Mouse (Mus musculus) liver, embryonic 12.5 days (tissue): ENCODE results near the gene Prkca. TPM values are rescaled to one million over a fixed set of nuclear protein-coding genes. Genes with fewer than 3 reads are reported as not detected.

ENCODE experiments used
- ATAC-seq: fragments of 200-750 bp; cut with Nextera tagmentation; 2 replicates; pipeline ENCODE4 v1.8.0; 2017; ENCODE audit warnings: moderate number of reproducible peaks, mild to moderate bottlenecking, moderate library complexity
- H3K27ac ChIP-seq: fragments of 300-500 bp; sonication (generic); 2 replicates; pipeline ENCODE4 v1.5.1; 2016; ENCODE audit warnings: mild to moderate bottlenecking
- H3K27me3 ChIP-seq: fragments of 300-500 bp; sonication (generic); replicated peaks from 2 replicates; pipeline ENCODE4 v1.6.1; 2016; ENCODE audit warnings: mild to moderate bottlenecking, moderate library complexity
- H3K36me3 ChIP-seq: fragments of 300-500 bp; sonication (generic); 2 replicates; pipeline ENCODE4 v1.6.1; 2016; ENCODE audit warnings: mild to moderate bottlenecking, moderate library complexity
- H3K4me1 ChIP-seq: fragments of 300-500 bp; sonication (generic); 2 replicates; pipeline ENCODE4 v1.6.1; 2016
- H3K4me2 ChIP-seq: fragments of 300-500 bp; sonication (generic); 2 replicates; pipeline ENCODE4 v1.6.1; 2016; ENCODE audit warnings: mild to moderate bottlenecking, moderate library complexity
- H3K4me3 ChIP-seq: fragments of 300-500 bp; sonication (generic); 2 replicates; pipeline ENCODE4 v1.5.1; 2016; ENCODE audit warnings: mild to moderate bottlenecking, moderate library complexity
- H3K9ac ChIP-seq: fragments of 300-500 bp; sonication (generic); 2 replicates; pipeline ENCODE4 v1.6.1; 2016; ENCODE audit warnings: mild to moderate bottlenecking, moderate library complexity
- H3K9me3 ChIP-seq: fragments of 300-500 bp; sonication (generic); replicated peaks from 2 replicates; pipeline ENCODE4 v1.6.1; 2016; ENCODE audit warnings: mild to moderate bottlenecking, moderate library complexity
- WGBS: fragments of 180-500 bp; shearing (Covaris S2); methylation state at CpG from one replicate; pipeline ENCODE4 v1.1.7; 2016; ENCODE audit not compliant: insufficient replicate concordance; 5-methylcytosine and 5-hydroxymethylcytosine counted together
- polyA plus RNA-seq: library from polyadenylated mRNA; unstranded; fragments of >200 nt; fragmentation: Nextera tagmentation; extraction: Ambion mirVana; gene quantifications from 2 replicates; pipeline ENCODE4 v1.2.1, GENCODE M21; 2016

Gene Prkca
- polyA plus RNA-seq, 1 experiment from 2014 or later = 7.5 TPM

DNA sequence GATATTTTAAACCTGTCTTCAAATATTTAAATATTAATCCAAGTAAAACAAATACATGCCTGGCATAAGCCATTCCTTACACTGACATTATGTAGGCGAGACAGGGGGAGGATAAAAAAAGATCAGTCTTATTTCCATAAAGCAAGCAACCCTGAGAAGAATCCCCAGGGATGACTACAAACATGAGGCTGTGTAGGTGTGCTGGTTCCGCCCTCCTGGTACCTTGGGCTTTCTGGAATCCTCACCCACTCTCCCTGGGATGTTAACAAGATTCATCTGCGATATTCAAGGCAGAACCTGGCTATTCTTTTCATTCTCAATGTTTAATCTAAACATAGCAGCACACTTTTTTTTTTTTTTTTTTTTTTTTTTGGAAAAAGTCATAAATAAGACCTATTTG is 289.1 kb downstream of the Prkca start:
- no peaks in the 10 kb centered on the region for H3K36me3 ChIP-seq
- no peak overlapping the region for H3K27ac ChIP-seq
- no peaks in the 10 kb centered on the region for H3K9me3 ChIP-seq
- no peaks in the 10 kb centered on the region for H3K27me3 ChIP-seq
- no peak for ATAC-seq
- WGBS = 69% methylated on average over 3 of the region's 3 CpGs
- H3K9ac ChIP-seq = no peak overlapping the region
- no peak overlapping the region for H3K4me3 ChIP-seq
- no peak overlapping the region for H3K4me2 ChIP-seq
- no peaks in the 10 kb centered on the region for H3K4me1 ChIP-seq

DNA sequence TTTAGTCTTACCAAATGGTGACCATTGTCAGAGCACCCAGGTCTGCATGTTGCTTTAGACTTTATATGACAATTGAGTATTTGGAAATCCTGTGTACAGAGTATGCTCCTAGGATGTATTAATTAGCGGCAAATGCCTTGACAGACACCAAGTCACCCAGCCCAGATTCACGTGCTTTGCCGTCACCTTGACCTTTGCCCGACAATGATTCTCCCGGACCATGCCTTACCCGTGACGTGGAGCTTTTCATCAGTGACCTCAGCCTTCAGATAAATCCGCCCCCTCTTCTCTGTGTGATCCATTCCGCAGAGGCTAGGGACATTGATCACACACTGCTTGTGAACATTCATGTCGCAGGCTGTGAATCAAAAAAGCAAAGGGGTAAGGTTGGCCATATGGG is 290.0 kb downstream of the Prkca start:
- 78% methylated on average over 10 of the region's 10 CpGs for WGBS
- no peak for ATAC-seq
- H3K27ac ChIP-seq = no peak overlapping the region
- H3K36me3 ChIP-seq = no peaks in the 10 kb centered on the region
- no peak overlapping the region for H3K9ac ChIP-seq
- H3K27me3 ChIP-seq = no peaks in the 10 kb centered on the region
- no peaks in the 10 kb centered on the region for H3K9me3 ChIP-seq
- H3K4me2 ChIP-seq = no peak overlapping the region
- H3K4me3 ChIP-seq = no peak overlapping the region
- H3K4me1 ChIP-seq = no peaks in the 10 kb centered on the region

DNA sequence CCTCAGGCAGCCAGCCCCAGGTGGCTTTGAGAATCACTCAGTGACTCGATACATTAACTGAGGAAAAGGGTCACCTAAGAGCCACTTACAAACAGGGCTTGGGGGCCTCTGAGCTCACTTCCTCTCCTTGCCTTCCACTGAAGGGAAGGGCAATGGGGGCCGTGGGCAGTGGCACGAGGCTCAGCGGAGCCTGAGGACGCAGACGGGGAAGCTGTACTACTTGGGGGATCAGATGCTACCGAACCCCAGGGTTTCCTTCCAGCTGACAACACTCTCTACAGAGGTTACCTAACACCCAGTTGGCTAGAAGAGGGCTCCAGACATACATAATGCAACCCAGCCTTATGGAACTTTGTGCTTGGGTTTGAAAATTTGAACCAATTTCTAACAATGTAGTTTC is 302.1 kb downstream of the Prkca start:
- no peak overlapping the region for H3K4me2 ChIP-seq

DNA sequence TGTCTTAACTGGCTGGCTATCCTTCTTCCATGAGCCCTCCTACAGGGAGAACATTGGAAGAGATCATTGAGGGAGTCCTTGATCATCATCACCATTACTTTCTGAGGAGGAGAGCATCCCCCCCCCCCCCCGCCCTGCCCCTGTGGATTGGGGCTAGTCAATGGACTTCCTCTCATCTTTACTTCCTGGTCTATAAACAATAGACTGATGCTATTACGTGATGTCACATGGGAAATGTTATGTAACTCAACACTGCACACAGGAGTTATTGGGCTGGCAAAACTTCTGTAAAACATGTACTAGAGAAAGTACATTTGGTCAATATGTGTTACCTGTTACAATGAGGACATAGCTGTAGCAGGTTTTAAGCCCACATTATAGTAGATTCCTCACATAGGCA is 302.9 kb downstream of the Prkca start:
- no peaks in the 10 kb centered on the region for H3K27me3 ChIP-seq
- H3K9ac ChIP-seq = no peak overlapping the region
- no peak overlapping the region for H3K4me2 ChIP-seq
- no peak overlapping the region for H3K4me3 ChIP-seq
- WGBS = 69% methylated on average over 2 of the region's 2 CpGs
- H3K4me1 ChIP-seq = no peaks in the 10 kb centered on the region
- no peak for ATAC-seq
- H3K27ac ChIP-seq = no peak overlapping the region
- no peaks in the 10 kb centered on the region for H3K36me3 ChIP-seq
- no peaks in the 10 kb centered on the region for H3K9me3 ChIP-seq

More for the DNA sequence above, 302.1 kb downstream of the Prkca start:
- H3K9me3 ChIP-seq = no peaks in the 10 kb centered on the region
- no peak overlapping the region for H3K9ac ChIP-seq
- no peaks in the 10 kb centered on the region for H3K36me3 ChIP-seq
- H3K27me3 ChIP-seq = no peaks in the 10 kb centered on the region
- 62% methylated on average over 7 of the region's 7 CpGs for WGBS
- H3K4me3 ChIP-seq = no peak overlapping the region
- H3K27ac ChIP-seq = no peak overlapping the region
- no peaks in the 10 kb centered on the region for H3K4me1 ChIP-seq
- no peak for ATAC-seq

DNA sequence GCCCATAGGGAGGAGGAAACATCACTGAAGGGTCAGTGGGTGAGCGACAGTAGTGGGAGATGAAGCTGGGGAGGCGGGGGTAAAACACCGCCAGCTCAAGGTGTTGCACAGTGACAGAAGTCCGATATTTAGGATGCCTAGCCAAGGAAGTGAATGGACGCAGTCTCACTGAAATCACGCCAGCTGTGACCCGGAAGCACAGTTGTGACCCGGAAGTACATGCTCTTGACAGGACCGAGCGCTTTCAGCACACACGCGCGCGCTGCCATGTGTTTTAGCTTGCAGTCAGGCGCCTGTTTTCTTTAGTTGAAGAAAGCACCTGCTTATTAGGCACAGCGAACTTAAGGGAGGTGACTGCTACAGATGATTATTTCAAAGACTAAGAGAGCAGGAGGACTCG is 304.0 kb downstream of the Prkca start:
- WGBS = 85% methylated on average over 17 of the region's 17 CpGs
- no peak for ATAC-seq
- H3K9ac ChIP-seq = no peak overlapping the region

DNA sequence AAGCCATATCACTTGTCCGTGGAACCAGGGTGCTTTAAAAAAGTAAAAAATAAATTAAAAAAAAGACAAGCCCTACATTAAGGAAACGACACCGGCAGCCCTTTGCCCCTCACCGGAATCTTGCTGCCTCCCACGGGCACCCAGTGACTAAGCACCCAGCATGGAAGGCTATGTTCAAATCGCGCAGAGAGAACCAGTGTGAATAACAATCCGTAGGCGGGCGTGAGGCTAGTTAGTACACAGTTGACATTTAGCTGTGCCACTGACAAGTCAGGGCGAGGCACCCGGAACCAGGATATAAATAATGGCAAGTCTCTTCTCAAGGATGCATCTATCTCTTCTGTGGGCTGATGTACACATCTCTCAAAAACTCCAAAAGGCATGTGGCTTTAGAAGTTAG is 304.7 kb downstream of the Prkca start:
- WGBS = 74% methylated on average over 12 of the region's 12 CpGs
- no peaks in the 10 kb centered on the region for H3K9me3 ChIP-seq
- ATAC-seq = no peak
- no peaks in the 10 kb centered on the region for H3K36me3 ChIP-seq
- H3K4me2 ChIP-seq = no peak overlapping the region
- no peak overlapping the region for H3K9ac ChIP-seq
- H3K4me3 ChIP-seq = no peak overlapping the region
- no peaks in the 10 kb centered on the region for H3K4me1 ChIP-seq
- H3K27ac ChIP-seq = no peak overlapping the region
- no peaks in the 10 kb centered on the region for H3K27me3 ChIP-seq

More for the DNA sequence above, 304.0 kb downstream of the Prkca start:
- no peaks in the 10 kb centered on the region for H3K36me3 ChIP-seq
- no peaks in the 10 kb centered on the region for H3K27me3 ChIP-seq
- no peaks in the 10 kb centered on the region for H3K4me1 ChIP-seq
- H3K4me2 ChIP-seq = no peak overlapping the region
- H3K27ac ChIP-seq = no peak overlapping the region
- H3K4me3 ChIP-seq = no peak overlapping the region
- H3K9me3 ChIP-seq = no peaks in the 10 kb centered on the region

DNA sequence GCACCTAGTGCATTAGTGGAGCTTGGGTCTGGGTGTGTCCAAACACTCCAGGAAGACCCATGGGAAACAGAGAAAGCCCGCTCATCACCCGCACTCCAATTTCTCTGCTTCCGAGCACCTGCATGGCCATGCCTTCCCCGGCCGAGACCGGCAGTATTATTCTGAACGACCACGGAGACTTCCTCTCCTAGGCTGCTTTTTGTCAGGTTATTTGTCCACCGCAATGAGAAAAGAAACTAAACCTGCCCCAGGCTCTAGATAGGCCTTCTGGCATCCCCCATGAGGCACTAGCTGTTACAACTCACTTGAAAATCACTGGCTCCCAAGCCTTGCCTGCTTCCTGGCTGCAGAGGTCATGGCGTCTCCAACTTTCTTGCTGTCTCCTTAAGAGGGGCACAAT is 307.4 kb downstream of the Prkca start:
- Histone ChIP-seq H3K27ac (no peak overlapping the region), H3K9me3 (no peaks in the 10 kb centered on the region), H3K27me3 (no peaks in the 10 kb centered on the region), H3K36me3 (no peaks in the 10 kb centered on the region), H3K4me3 (no peak overlapping the region), H3K4me1 (no peaks in the 10 kb centered on the region), H3K9ac (no peak overlapping the region), H3K4me2 (no peak overlapping the region)
- ATAC-seq = no peak
- WGBS = 75% methylated on average over 10 of the region's 10 CpGs

DNA sequence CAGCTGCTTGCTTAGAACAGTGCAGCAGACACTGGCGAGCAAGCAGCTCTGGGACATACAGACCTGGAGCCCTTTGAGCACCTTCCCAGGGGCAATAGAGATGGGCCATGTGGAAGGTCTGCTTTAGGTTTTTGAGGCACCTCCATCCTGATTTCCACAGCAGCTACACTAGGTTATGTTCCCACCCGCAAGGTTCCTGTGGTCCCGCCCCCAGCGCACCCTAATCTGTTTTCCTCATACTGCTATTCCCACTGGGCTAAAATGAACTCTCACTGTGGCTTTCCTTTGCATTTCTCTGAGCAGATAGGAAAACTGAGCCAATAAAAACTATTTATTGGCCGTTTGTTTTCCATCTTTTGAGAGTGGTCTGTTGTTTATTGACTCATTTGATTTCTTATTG is 308.0 kb downstream of the Prkca start:
- Histone ChIP-seq H3K27ac (no peak overlapping the region), H3K4me2 (no peak overlapping the region), H3K36me3 (no peaks in the 10 kb centered on the region), H3K4me1 (no peaks in the 10 kb centered on the region), H3K27me3 (no peaks in the 10 kb centered on the region), H3K4me3 (no peak overlapping the region), H3K9ac (no peak overlapping the region), H3K9me3 (no peaks in the 10 kb centered on the region)
- ATAC-seq = no peak
- 73% methylated on average over 5 of the region's 5 CpGs for WGBS

DNA sequence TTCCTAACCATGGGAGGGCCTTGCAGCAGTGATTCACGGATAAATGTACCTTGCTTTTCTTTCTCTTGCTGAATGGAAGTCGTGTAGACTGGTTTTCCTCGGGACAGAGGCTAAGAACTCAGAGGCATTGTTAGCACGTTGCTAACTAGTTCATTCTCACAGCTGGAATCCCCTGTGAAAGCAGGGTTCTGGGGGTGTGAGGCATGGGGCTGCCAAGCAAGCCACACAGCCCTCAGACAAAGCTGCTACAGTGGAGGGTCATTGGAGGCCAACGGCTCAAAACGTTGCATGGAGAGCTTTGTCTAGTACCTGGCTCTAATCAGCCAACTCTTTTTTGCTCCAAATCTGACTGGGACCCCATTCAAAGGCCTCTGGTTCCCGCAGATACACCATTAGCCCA is 309.4 kb downstream of the Prkca start:
- ATAC-seq = no peak
- H3K4me1 ChIP-seq = no peaks in the 10 kb centered on the region

DNA sequence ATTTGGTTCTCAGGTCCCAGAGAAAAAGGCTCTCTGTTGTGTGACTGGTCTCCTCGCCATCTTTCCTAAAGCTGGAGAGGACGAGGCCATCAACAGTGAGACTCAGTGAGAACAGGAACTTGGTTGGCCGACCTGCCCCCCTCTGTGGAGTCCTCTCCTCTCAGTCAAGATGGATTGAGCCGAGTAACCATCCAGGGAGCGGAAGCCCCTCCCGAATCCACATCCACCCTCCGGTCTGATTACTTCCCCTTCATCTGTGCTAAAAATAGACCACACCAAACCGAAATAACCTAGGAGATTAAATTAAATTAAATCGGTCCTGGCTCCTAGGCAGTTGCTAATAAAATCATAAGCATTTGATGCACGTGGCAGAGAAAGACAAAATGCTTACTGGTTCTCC is 311.2 kb downstream of the Prkca start:
- Histone ChIP-seq H3K36me3 (no peaks in the 10 kb centered on the region), H3K4me2 (no peak overlapping the region), H3K27me3 (no peaks in the 10 kb centered on the region), H3K27ac (no peak overlapping the region), H3K4me3 (no peak overlapping the region), H3K9me3 (no peaks in the 10 kb centered on the region), H3K4me1 (no peaks in the 10 kb centered on the region), H3K9ac (no peak overlapping the region)
- WGBS = 26% methylated on average over 10 of the region's 10 CpGs
- ATAC-seq = no peak

More for the DNA sequence above, 309.4 kb downstream of the Prkca start:
- Histone ChIP-seq H3K27ac (no peak overlapping the region), H3K9me3 (no peaks in the 10 kb centered on the region), H3K4me3 (no peak overlapping the region), H3K36me3 (no peaks in the 10 kb centered on the region), H3K27me3 (no peaks in the 10 kb centered on the region), H3K9ac (no peak overlapping the region), H3K4me2 (no peak overlapping the region)
- WGBS = 61% methylated on average over 7 of the region's 7 CpGs

DNA sequence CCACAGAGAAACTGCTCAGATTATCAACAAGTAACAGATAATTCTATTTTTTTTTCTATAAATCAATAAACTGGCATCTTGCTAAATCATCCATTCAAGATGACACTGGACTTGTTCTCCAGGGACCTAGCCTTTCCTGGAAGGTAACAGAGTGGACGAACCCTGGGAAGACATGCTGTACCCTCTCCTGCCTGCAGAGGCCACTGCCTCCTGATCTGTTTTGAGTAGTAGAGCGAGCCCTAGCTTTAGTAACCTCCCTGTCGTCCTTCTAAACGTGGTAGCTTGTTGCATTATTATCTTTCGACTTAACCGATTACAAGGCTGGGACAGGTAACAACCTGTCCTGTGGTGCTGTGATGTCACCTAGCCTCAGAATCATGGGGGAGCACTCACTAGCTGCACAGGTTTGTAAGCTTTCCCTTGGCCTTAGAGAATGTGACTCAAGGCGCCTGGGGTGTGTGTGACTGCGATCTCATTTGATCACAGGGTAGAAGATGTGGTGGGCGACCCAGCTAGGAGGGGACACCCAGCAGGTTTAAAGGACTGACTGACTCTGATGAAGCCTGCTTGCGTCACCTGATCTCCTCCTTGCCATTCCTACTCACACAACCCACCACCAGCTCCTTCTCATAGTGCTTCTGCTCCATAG is 312.6 kb downstream of the Prkca start:
- H3K27ac ChIP-seq = no peak overlapping the region
- ATAC-seq = no peak

DNA sequence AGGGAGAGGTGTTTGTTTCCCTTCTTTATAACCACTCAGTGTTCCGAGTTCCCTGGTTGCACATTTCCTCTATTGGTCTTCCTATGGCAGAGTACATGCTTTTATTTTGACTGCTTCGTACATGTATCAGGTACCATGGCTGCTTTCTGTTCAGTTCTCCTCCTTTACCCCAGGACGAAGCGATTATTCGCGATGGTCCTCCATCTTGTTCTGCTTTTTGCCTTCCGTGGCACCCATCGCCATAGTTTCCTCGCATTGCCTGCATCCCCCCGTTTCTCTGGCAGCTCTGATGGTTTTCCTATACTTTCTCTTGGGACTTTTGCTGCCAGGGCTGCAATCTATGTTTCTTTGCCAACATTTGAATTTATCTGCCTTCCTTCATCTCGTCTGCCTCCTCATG is 314.4 kb downstream of the Prkca start:
- Histone ChIP-seq H3K27me3 (no peaks in the 10 kb centered on the region), H3K4me2 (no peak overlapping the region), H3K4me3 (no peak overlapping the region), H3K36me3 (no peaks in the 10 kb centered on the region), H3K9ac (no peak overlapping the region), H3K27ac (no peak overlapping the region), H3K4me1 (no peaks in the 10 kb centered on the region), H3K9me3 (no peaks in the 10 kb centered on the region)
- 78% methylated on average over 11 of the region's 11 CpGs for WGBS
- no peak for ATAC-seq

More for the DNA sequence above, 312.6 kb downstream of the Prkca start:
- Histone ChIP-seq H3K9ac (no peak overlapping the region), H3K4me3 (no peak overlapping the region), H3K36me3 (no peaks in the 10 kb centered on the region), H3K27me3 (no peaks in the 10 kb centered on the region), H3K9me3 (no peaks in the 10 kb centered on the region), H3K4me1 (no peaks in the 10 kb centered on the region), H3K4me2 (no peak overlapping the region)
- WGBS = 51% methylated on average over 10 of the region's 10 CpGs

DNA sequence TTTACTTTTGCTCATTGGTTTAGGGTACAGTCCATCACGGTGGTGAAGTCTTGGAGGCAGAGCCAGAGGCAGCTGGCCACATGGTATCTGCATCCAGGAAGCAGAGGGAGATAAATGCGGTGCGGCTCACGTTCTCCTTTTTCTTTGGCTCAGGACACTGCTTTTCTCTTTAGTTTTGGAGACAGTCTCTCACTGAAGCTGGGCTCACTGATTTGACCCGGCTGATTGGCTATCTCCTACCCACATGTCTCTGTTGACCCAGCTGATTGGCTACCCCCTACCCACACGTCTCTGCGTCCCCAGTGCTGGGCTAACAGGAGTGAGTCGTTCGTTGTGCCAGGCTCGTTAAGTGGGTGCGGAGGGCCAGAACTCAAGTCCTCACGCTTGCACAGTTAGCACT is 315.3 kb downstream of the Prkca start:
- H3K4me2 ChIP-seq = no peak overlapping the region
- H3K27ac ChIP-seq = no peak overlapping the region
- ATAC-seq = no peak

More for the DNA sequence above, 315.3 kb downstream of the Prkca start:
- Histone ChIP-seq H3K9me3 (no peaks in the 10 kb centered on the region), H3K9ac (no peak overlapping the region), H3K4me1 (no peaks in the 10 kb centered on the region), H3K36me3 (no peaks in the 10 kb centered on the region), H3K4me3 (no peak overlapping the region), H3K27me3 (no peaks in the 10 kb centered on the region)
- WGBS = 45% methylated on average over 12 of the region's 12 CpGs
